Mouse (Mus musculus) MEL (cell line): ENCODE results near the gene Lmntd1. TPM values are rescaled to one million over a fixed set of nuclear protein-coding genes. Genes with fewer than 3 reads are reported as not detected.

ENCODE experiments used
- DNase-seq: peaks from one replicate; pipeline ENCODE4 v3.0.0; 2011; ENCODE audit warnings: low read depth, low spot score
- H3K27ac ChIP-seq: 2 replicates; pipeline ENCODE4 v1.5.1; 2012; ENCODE audit warnings: low read depth, mild to moderate bottlenecking, control low read depth, low read length, moderate library complexity; ENCODE audit not compliant: control insufficient read depth
- H3K27me3 ChIP-seq, 2 experiments: fragments of 150-350 bp in 1 of 2; sonication (generic) in 1 of 2; 2 replicates each; pipeline ENCODE4 v1.6.1; 2012; ENCODE audit warnings: low read length in 2 of 2, mild to moderate bottlenecking in 2 of 2, improper control_type of control experiment in 1 of 2, moderate library complexity in 1 of 2; ENCODE audit not compliant: insufficient read depth in 2 of 2, control insufficient read depth in 1 of 2
- H3K36me3 ChIP-seq, 2 experiments: 2 replicates each; pipeline ENCODE4 v1.6.1; 2012 to 2014; ENCODE audit warnings: low read length in 2 of 2, improper control_type of control experiment in 1 of 2, inconsistent platforms in 1 of 2, mild to moderate bottlenecking in 1 of 2; ENCODE audit not compliant: insufficient read depth in 2 of 2, control insufficient read depth in 1 of 2
- H3K4me1 ChIP-seq, 2 experiments: fragments of 150-350 bp in 1 of 2; sonication (generic) in 1 of 2; 2 replicates each; pipeline ENCODE4 v1.6.1; 2012; ENCODE audit warnings: low read length in 2 of 2, improper control_type of control experiment in 1 of 2, mild to moderate bottlenecking in 1 of 2; ENCODE audit not compliant: insufficient read depth in 2 of 2, control insufficient read depth in 1 of 2
- H3K4me3 ChIP-seq, 2 experiments: fragments of 150-350 bp in 1 of 2; sonication (generic) in 1 of 2; 2 replicates each; pipeline ENCODE4 v1.5.1; 2012; ENCODE audit warnings: low read depth in 2 of 2, low read length in 2 of 2, mild to moderate bottlenecking in 2 of 2, moderate library complexity in 2 of 2, control low read depth in 1 of 2, improper control_type of control experiment in 1 of 2; ENCODE audit not compliant: control insufficient read depth in 1 of 2, insufficient read depth in 1 of 2
- H3K79me2 ChIP-seq: 2 replicates; pipeline ENCODE4 v1.6.1; 2012; ENCODE audit warnings: mild to moderate bottlenecking, low read length, moderate library complexity; ENCODE audit not compliant: control insufficient read depth, poor library complexity, insufficient read depth
- H3K9ac ChIP-seq: 2 replicates; pipeline ENCODE4 v1.6.1; 2012; ENCODE audit warnings: low read depth, mild to moderate bottlenecking, control low read depth, low read length, moderate library complexity; ENCODE audit not compliant: control insufficient read depth, poor library complexity, severe bottlenecking
- H3K9me3 ChIP-seq: fragments of 150-350 bp; sonication (generic); replicated peaks from 2 replicates; pipeline ENCODE4 v1.6.1; 2012; ENCODE audit warnings: mild to moderate bottlenecking, low read length, improper control_type of control experiment, moderate library complexity; ENCODE audit not compliant: insufficient read depth
- CHD1 ChIP-seq: IDR thresholded peaks from 2 replicates; pipeline ENCODE4 v1.6.1; 2012; ENCODE audit warnings: low read depth, mild to moderate bottlenecking, inconsistent platforms, low read length, improper control_type of control experiment
- CHD2 ChIP-seq: IDR thresholded peaks from 2 replicates; pipeline ENCODE4 v1.6.1; 2011; ENCODE audit warnings: low read length, improper control_type of control experiment
- ELF1 ChIP-seq: IDR thresholded peaks from 2 replicates; pipeline ENCODE4 v1.6.1; 2014; ENCODE audit warnings: low read depth, mild to moderate bottlenecking, inconsistent platforms, low read length, improper control_type of control experiment, moderate library complexity
- EP300 ChIP-seq, 2 experiments: IDR thresholded peaks; 2 replicates each; pipeline ENCODE4 v1.6.1; 2011; ENCODE audit warnings: improper control_type of control experiment in 2 of 2, low read length in 2 of 2, low read depth in 1 of 2, mild to moderate bottlenecking in 1 of 2
- ETS1 ChIP-seq: IDR thresholded peaks from 2 replicates; pipeline ENCODE4 v1.6.1; 2012; ENCODE audit warnings: low read depth, mild to moderate bottlenecking, inconsistent platforms, low read length, improper control_type of control experiment, moderate library complexity
- JUND ChIP-seq: IDR thresholded peaks from 2 replicates; pipeline ENCODE4 v1.6.1; 2011; ENCODE audit warnings: low read depth, mild to moderate bottlenecking, improper control_type of control experiment, low read length
- MAX ChIP-seq: IDR thresholded peaks from 2 replicates; pipeline ENCODE4 v1.6.1; 2011; ENCODE audit warnings: low read length, improper control_type of control experiment
- MYC ChIP-seq: IDR thresholded peaks from 2 replicates; pipeline ENCODE4 v1.6.1; 2011; ENCODE audit warnings: low read depth, mild to moderate bottlenecking, low read length, improper control_type of control experiment, moderate library complexity
- NRF1 ChIP-seq: IDR thresholded peaks from 2 replicates; pipeline ENCODE4 v1.6.1; 2014; ENCODE audit warnings: low read depth, mild to moderate bottlenecking, inconsistent platforms, low read length, improper control_type of control experiment, moderate library complexity; ENCODE audit not compliant: poor library complexity, insufficient read depth, severe bottlenecking
- POLR2A ChIP-seq, 2 experiments: IDR thresholded peaks; 2 replicates each; pipeline ENCODE4 v1.6.1; 2011 to 2012; ENCODE audit warnings: low read length in 2 of 2, mild to moderate bottlenecking in 2 of 2, control low read depth in 1 of 2, improper control_type of control experiment in 1 of 2, low read depth in 1 of 2, moderate library complexity in 1 of 2; ENCODE audit not compliant: control insufficient read depth in 1 of 2, insufficient read depth in 1 of 2, poor library complexity in 1 of 2
- POLR2AphosphoS2 ChIP-seq: IDR thresholded peaks from 2 replicates; pipeline ENCODE4 v1.6.1; 2011; ENCODE audit warnings: low read length, improper control_type of control experiment
- RAD21 ChIP-seq: IDR thresholded peaks from 2 replicates; pipeline ENCODE4 v1.6.1; 2011; ENCODE audit warnings: mild to moderate bottlenecking, low read depth, low read length, improper control_type of control experiment
- TAL1 ChIP-seq: IDR thresholded peaks from 2 replicates; pipeline ENCODE4 v1.6.1; 2012; ENCODE audit warnings: mild to moderate bottlenecking, inconsistent platforms, low read length, moderate library complexity, mixed read lengths
- TCF12 ChIP-seq: IDR thresholded peaks from 2 replicates; pipeline ENCODE4 v1.6.1; 2014; ENCODE audit warnings: low read depth, mild to moderate bottlenecking, inconsistent platforms, low read length, improper control_type of control experiment, moderate library complexity
- UBTF ChIP-seq: IDR thresholded peaks from 2 replicates; pipeline ENCODE4 v1.6.1; 2012; ENCODE audit warnings: low read depth, mild to moderate bottlenecking, inconsistent platforms, low read length, improper control_type of control experiment, moderate library complexity, borderline replicate concordance; ENCODE audit not compliant: insufficient read depth
- USF1 ChIP-seq: IDR thresholded peaks from 2 replicates; pipeline ENCODE4 v1.6.1; 2014; ENCODE audit warnings: low read depth, mild to moderate bottlenecking, inconsistent platforms, low read length, improper control_type of control experiment, moderate library complexity
- ZNF384 ChIP-seq: IDR thresholded peaks from 2 replicates; pipeline ENCODE4 v1.6.1; 2012; ENCODE audit warnings: low read depth, mild to moderate bottlenecking, inconsistent platforms, low read length, improper control_type of control experiment
- polyA plus RNA-seq, 2 experiments: library from polyadenylated mRNA; stranded (reverse) in 1 of 2; unstranded in 1 of 2; fragments of >175 nt in 1 of 2; fragments of >200 nt in 1 of 2; gene quantifications; 2 replicates each; pipeline versions ENCODE4 v1.2.1 to v1.2.4; 2012; ENCODE audit warnings: low replicate concordance in 2 of 2, low read depth in 1 of 2; ENCODE audit not compliant: insufficient read length in 2 of 2, insufficient read depth in 1 of 2, missing spikeins in 1 of 2
- total RNA-seq: library from RNA; depleted of rRNA; stranded (reverse); fragments of 300-350 nt; gene quantifications from 2 replicates; pipeline ENCODE4 v1.2.3, GENCODE M21; 2012

Lmntd1 gene
- total and polyA plus RNA-seq, 3 experiments, result not detected

DNA sequence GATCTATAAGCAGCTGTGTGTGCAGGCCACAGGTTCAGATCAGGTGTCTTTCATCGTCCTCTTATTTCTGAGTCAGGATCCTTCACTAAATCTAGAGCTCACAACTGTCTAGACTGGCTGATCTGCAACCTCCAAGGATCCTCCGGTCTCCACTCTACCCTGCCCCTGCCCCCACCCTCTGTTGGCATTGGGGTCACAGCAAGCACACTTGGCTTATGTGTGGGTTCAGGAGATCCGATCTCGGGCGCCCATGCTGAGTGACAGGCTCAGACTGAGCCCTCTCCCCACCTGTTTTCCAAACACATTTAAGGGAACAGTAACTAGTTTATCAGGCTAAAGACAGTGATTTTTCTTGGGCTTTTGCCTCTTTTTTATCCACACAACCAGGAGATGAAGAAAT is 39.5 kb upstream of the Lmntd1 start:
- Histone ChIP-seq H3K27me3 (no peaks in the 10 kb centered on the region), H3K9me3 (no peaks in the 10 kb centered on the region), H3K27ac (no peak overlapping the region), H3K4me1 (no peaks in the 10 kb centered on the region), H3K79me2 (no peaks in the 10 kb centered on the region), H3K4me3 (no peak overlapping the region), H3K9ac (no peak overlapping the region), H3K36me3 (no peaks in the 10 kb centered on the region)
- TF ChIP-seq TCF12 (no peak), MAX (no peak), POLR2AphosphoS2 (no peak), CHD2 (no peak), CHD1 (no peak)
- no peak for DNase-seq

DNA sequence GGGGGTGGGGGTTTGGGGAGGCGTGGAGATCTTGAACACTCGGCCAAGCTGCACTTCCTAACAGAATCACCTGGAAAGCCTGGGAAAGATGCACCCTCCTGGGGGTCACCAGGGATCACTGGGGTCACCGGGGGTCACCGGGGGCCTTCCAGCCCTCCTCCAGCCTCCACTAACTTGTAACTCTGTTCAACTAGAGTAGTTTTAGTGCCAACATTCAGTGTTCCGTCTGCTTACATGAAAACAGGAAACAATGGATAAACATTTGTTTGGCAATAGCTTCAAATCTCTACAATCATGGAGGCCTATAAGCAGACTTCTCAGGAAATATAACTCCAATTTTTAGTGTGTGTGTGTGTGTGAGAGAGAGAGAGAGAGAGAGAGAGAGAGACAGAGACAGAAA is 38.9 kb upstream of the Lmntd1 start:
- H3K9ac ChIP-seq, result no peak overlapping the region
- no peaks in the 10 kb centered on the region for H3K36me3 ChIP-seq
- H3K79me2 ChIP-seq, result no peaks in the 10 kb centered on the region
- H3K27me3 ChIP-seq, result no peaks in the 10 kb centered on the region
- DNase-seq, result no peak
- no peaks in the 10 kb centered on the region for H3K9me3 ChIP-seq
- no peaks in the 10 kb centered on the region for H3K4me1 ChIP-seq
- no peak overlapping the region for H3K4me3 ChIP-seq
- H3K27ac ChIP-seq, result no peak overlapping the region
- no peak for TF ChIP-seq TCF12
- no peak for TF ChIP-seq MYC
- no peak for TF ChIP-seq EP300 (IDR thresholded peaks at IDR 0.05; ENCODE audit: low read depth in 1 of 2, low read length in 2 of 2)
- no peak for TF ChIP-seq CHD2
- TF ChIP-seq TAL1, result no peak
- no peak for TF ChIP-seq UBTF
- no peak for TF ChIP-seq JUND
- TF ChIP-seq USF1, result no peak
- no peak for TF ChIP-seq POLR2A (IDR thresholded peaks at IDR 0.05; ENCODE audit: control insufficient read depth in 1 of 2, insufficient read depth in 1 of 2, low read depth in 1 of 2, low read length in 2 of 2, poor library complexity in 1 of 2)
- TF ChIP-seq ZNF384, result no peak
- no peak for TF ChIP-seq ELF1
- TF ChIP-seq NRF1, result no peak
- TF ChIP-seq ETS1, result no peak
- TF ChIP-seq RAD21, result no peak
- TF ChIP-seq, all 39 proteins: peak for 0
